Mouse (Mus musculus) forelimb bud, embryonic 11.5 days (tissue): ENCODE measurements around the gene Fbxo17.

ENCODE experiments used
- DNase-seq: peaks from one replicate; pipeline ENCODE4 v3.0.0-alpha.2; 2012; ENCODE audit warnings: low read depth, low spot score

Fbxo17 gene

GRCm38 (mm10) chr7:28717726-28718125 is 1.1 kb downstream of the Fbxo17 start:
- no peak for DNase-seq

GRCm38 (mm10) chr7:28719159-28719558 is 2.6 kb downstream of the Fbxo17 start:
- DNase-seq, result no peak

GRCm38 (mm10) chr7:28719650-28720049 is 3.0 kb downstream of the Fbxo17 start:
- DNase-seq, result no peak

- DNase-seq, result peak; percentile 52
Measured at GRCm38 (mm10) chr7:28720753-28721537, 4.3 kb downstream of the Fbxo17 start.

GRCm38 (mm10) chr7:28722079-28722478 is 5.5 kb downstream of the Fbxo17 start:
- no peak for DNase-seq

GRCm38 (mm10) chr7:28724613-28725012 is 8.0 kb downstream of the Fbxo17 start:
- no peak for DNase-seq

- DNase-seq, result peak; percentile 84
Measured at GRCm38 (mm10) chr7:28726600-28726999, 10.0 kb downstream of the Fbxo17 start.

- no peak for DNase-seq
Measured at GRCm38 (mm10) chr7:28727649-28728340, 11.2 kb downstream of the Fbxo17 start.

GRCm38 (mm10) chr7:28732341-28733142 is 15.9 kb downstream of the Fbxo17 start:
- DNase-seq, result peak; percentile 86

GRCm38 (mm10) chr7:28733211-28733610 is 16.6 kb downstream of the Fbxo17 start:
- no peak for DNase-seq

- no peak for DNase-seq
Measured at GRCm38 (mm10) chr7:28735701-28736100, 19.1 kb downstream of the Fbxo17 start.

GRCm38 (mm10) chr7:28739829-28740228 is 23.2 kb downstream of the Fbxo17 start:
- no peak for DNase-seq

- no peak for DNase-seq
Measured at GRCm38 (mm10) chr7:28740949-28741348, 24.3 kb downstream of the Fbxo17 start.

- DNase-seq, result no peak
Measured at GRCm38 (mm10) chr7:28741368-28741708, 24.7 kb downstream of the Fbxo17 start.

- peak; percentile 98 for DNase-seq
Measured at GRCm38 (mm10) chr7:28741709-28742438, 25.3 kb downstream of the Fbxo17 start, which contains the start of the genes Mrps12 and Sars2. TSS of gene Mrps12 (minus strand) at chr7:28741820. TSS of gene Sars2 (plus strand) at chr7:28741992.

- DNase-seq, result no peak
Measured at GRCm38 (mm10) chr7:28749935-28750334, 33.3 kb downstream of the Fbxo17 start.

GRCm38 (mm10) chr7:28756079-28756478 is 39.5 kb downstream of the Fbxo17 start, which contains the start of gene Ccer2:
TSS of gene Ccer2 (plus strand) at chr7:28756174.
- DNase-seq, result no peak

GRCm38 (mm10) chr7:28758623-28759022 is 42.0 kb downstream of the Fbxo17 start:
- no peak for DNase-seq

GRCm38 (mm10) chr7:28761907-28762306 is 45.3 kb downstream of the Fbxo17 start:
- DNase-seq, result no peak

GRCm38 (mm10) chr7:28765211-28765610 is 48.6 kb downstream of the Fbxo17 start:
- no peak for DNase-seq

GRCm38 (mm10) chr7:28766173-28766879 is 49.7 kb downstream of the Fbxo17 start, which contains the start of gene Sirt2:
TSS of gene Sirt2 (plus strand) at chr7:28766735.
- peak; percentile 99 for DNase-seq
